Mouse (Mus musculus) cerebellum, adult 9-10 months (tissue): Measurements from ENCODE around the gene Prr18.

ENCODE experiments used
- DNase-seq: peaks from one replicate; pipeline ENCODE4 v3.0.0; 2022

Prr18 gene

GRCm38 (mm10) chr17:8341360-8341963, 4.2 kb downstream of the Prr18 start:
- no peak for DNase-seq

- DNase-seq, result no peak
Observed at GRCm38 (mm10) chr17:8342706-8343105, 5.4 kb downstream of the Prr18 start.

- no peak for DNase-seq
Observed at GRCm38 (mm10) chr17:8343416-8343815, 6.2 kb downstream of the Prr18 start.

GRCm38 (mm10) chr17:8347765-8348285, 10.6 kb downstream of the Prr18 start:
- DNase-seq, result no peak

GRCm38 (mm10) chr17:8348941-8349340, 11.7 kb downstream of the Prr18 start:
- no peak for DNase-seq

- peak; percentile 31 for DNase-seq
Observed at GRCm38 (mm10) chr17:8351088-8351487, 13.8 kb downstream of the Prr18 start.

- DNase-seq, result no peak
Observed at GRCm38 (mm10) chr17:8355692-8356091, 18.4 kb downstream of the Prr18 start, which contains the start of gene T2. Gene T2, plus strand, starts transcription at chr17:8355992.

GRCm38 (mm10) chr17:8357498-8357897, 20.2 kb downstream of the Prr18 start:
- DNase-seq, result no peak

GRCm38 (mm10) chr17:8360876-8361275, 23.6 kb downstream of the Prr18 start:
- DNase-seq, result no peak

GRCm38 (mm10) chr17:8361281-8362103, 24.2 kb downstream of the Prr18 start:
- DNase-seq, result no peak

- DNase-seq, result peak; percentile 46
Observed at GRCm38 (mm10) chr17:8367514-8368480, 30.5 kb downstream of the Prr18 start.

GRCm38 (mm10) chr17:8368570-8368969, 31.3 kb downstream of the Prr18 start:
- DNase-seq, result peak; percentile 75

GRCm38 (mm10) chr17:8369171-8369570, 31.9 kb downstream of the Prr18 start:
- peak; percentile 30 for DNase-seq

- no peak for DNase-seq
Observed at GRCm38 (mm10) chr17:8370634-8371229, 33.5 kb downstream of the Prr18 start.

- DNase-seq, result peak; percentile 49
Observed at GRCm38 (mm10) chr17:8371834-8372233, 34.6 kb downstream of the Prr18 start.

- DNase-seq, result peak; percentile 88
Observed at GRCm38 (mm10) chr17:8372286-8373046, 35.2 kb downstream of the Prr18 start.

- DNase-seq, result no peak
Observed at GRCm38 (mm10) chr17:8377298-8377697, 40.0 kb downstream of the Prr18 start.

- no peak for DNase-seq
Observed at GRCm38 (mm10) chr17:8385441-8385840, 48.2 kb downstream of the Prr18 start.

GRCm38 (mm10) chr17:8388463-8388862, 51.2 kb downstream of the Prr18 start:
- peak; percentile 23 for DNase-seq

GRCm38 (mm10) chr17:8388990-8389789, 51.9 kb downstream of the Prr18 start:
- no peak for DNase-seq

- DNase-seq, result no peak
Observed at GRCm38 (mm10) chr17:8389790-8390095, 52.5 kb downstream of the Prr18 start.
